Mouse (Mus musculus) erythroid progenitor cell, adult 5-6 weeks (primary cell): ENCODE measurements around the gene Mthfsl. TPM values are rescaled to one million over a fixed set of nuclear protein-coding genes. Genes with fewer than 3 reads are reported as not detected.
"Not testable (repeated sequence)": the region's sequence is repeated elsewhere in the genome, so short reads cannot be mapped to it uniquely, and the experiment has no call there.

Source experiments
- ATAC-seq: replicated peaks from 2 replicates; pipeline ENCODE4 v1.8.0; 2016; ENCODE audit warnings: moderate number of reproducible peaks, mild to moderate bottlenecking, moderate TSS enrichment, inconsistent platforms; ENCODE audit not compliant: poor library complexity, low FRiP score, severe bottlenecking
- total RNA-seq, 2 experiments: library from RNA; stranded (forward) in 1 of 2; stranded (reverse) in 1 of 2; fragments of 150-400 nt in 1 of 2; fragments of 186-747, 209-891 nt in 1 of 2; gene quantifications; 2 replicates each; pipeline versions ENCODE4 v1.2.3 to v1.2.4; 2015 to 2017; ENCODE audit warnings: low replicate concordance in 2 of 2

Mthfsl gene
- total RNA-seq, 2 experiments from 2014 or later, result 0.91 to 10.9 TPM

DNA sequence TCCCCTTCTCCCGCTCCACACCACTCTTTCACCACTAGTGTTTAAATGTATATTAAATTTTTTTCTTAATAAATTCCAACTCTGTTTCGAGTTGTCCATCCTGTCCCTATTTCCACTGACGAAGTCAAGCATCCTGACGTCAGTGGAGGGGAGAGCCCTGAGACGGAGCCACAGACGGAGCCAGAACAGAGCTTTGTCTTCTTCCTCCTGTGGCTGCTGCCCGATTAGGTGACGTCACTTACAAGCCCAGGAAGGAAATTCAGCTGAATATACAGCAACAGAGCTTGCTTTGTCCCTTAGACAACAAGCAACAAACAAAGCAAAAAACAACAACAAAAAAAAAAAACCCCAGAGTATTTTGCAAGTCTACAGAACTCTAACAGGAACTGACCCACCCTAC, 14.9 kb downstream of the Mthfsl start:
- ATAC-seq, result not testable (repeated sequence)

DNA sequence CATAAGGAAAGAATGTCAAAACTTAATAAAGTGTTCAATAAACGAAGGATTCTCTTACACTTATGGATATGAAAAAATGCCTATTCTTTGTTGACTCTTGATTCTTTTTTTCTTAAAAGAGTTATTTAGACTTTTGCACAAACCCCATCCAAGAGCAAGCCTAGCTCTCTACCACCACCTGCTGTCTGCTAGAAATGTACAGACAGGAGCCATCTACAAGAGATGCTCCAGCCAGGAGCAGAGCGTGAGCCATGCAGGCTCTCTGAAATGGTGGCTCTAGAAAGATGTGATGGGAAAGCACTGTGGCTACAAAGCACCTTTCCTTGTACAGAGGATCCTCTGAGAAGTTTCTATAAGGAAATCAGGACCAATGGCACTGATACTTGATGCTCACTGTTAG, 21.4 kb downstream of the Mthfsl start:
- ATAC-seq, result not testable (repeated sequence)

DNA sequence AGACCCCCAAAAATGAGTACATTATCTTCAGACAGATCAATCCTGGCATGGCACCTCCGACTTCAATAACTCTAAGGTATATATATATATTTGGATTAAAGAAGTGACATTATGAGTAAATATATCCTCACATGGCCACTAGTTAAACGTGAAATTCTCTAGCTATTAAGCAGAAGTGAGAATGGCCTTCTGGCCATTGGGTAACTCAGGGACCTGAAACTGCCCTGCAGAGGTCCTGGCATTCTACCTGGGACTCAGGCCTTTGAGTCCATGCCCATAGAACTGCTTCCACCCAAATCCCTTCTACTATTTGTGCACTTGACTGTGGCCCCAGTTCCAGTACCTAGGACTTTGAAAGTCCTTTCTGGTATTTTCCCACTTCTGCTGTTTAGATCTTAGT, 28.8 kb downstream of the Mthfsl start:
- not testable (repeated sequence) for ATAC-seq

DNA sequence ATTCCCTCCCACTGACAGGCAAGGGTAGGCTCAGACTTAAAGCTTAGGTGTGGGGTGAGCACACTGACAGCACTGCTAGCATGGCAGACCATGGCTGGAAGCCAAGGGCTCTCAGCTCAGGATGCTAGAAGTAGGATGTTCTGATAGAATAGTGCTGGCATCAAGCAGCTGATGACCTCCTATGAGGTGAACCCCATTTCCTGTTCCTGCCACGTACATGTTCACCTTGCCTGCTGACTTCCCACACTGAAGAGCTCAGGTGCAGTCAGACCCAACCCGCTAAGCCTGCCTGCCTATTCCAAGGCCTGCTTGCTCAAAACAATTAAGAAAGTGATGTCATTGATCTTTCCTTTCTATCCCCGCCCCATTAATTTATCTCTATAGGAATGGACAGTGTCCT, 30.6 kb downstream of the Mthfsl start:
- not testable (repeated sequence) for ATAC-seq

DNA sequence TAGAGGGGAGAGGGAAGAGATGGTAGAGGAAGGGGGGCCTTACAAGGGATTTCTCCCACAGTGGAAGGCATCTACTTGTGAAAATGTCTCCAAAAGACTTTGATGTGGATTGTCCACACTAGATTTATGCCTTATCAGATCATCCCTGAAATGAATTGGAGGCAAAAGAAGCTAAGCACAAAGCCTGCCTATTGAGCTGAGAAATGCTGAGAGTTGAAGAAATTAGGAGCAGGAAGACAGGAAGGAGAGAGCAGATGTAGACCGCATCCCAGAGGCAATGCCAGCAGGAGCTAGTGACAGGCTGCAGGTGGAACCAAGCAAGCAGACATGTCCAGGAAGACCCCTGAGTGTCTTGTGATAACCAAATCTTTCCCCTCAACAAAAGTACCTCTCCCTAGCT, 33.4 kb downstream of the Mthfsl start:
- not testable (repeated sequence) for ATAC-seq

DNA sequence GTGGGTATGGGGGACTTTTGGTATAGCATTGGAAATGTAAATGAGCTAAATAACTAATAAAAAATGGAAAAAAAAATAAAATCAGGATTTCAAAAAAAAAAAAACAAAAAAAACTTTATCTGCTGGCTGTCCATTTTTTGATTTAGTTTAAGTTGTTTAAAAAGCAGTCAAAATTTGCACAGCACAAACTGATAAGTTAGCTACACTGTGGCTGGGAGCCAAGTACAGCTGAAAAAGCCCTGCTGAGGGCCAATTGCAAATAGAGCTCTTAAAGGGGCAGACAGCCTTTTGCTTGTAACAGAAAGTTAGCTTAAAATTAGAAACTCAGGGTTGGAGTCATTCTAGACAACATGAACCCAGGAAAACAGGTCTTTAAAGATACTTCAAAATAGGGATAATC, 61.8 kb downstream of the Mthfsl start:
- not testable (repeated sequence) for ATAC-seq

DNA sequence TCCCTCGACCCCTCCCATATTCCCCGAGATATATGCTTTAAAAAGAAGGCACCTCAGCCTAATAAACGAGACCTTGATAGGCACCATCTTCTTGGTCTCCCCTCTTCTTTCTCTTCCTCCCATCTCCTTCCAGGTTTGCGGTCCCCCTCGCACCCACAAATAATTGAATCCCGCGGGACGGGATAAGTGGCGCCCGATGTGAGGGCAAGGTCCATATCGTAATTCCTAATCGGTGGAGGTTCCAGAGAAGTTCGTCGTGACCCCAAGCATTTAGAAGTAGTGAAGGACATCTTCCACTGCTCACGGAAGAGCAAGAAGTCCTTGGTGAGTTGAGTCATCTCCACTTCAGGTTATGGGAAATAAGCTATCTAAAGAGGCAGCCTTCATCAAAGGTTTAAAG, 69.4 kb downstream of the Mthfsl start:
- not testable (repeated sequence) for ATAC-seq

Other genes starting within 250 kb of the Mthfsl start
- gene Syncrip, start 237.7 kb downstream of the Mthfsl start, total RNA-seq (2015; ENCODE audit: low replicate concordance), result 80.0 and 119 TPM in 2 replicates
- 69.6 and 108 TPM in 2 replicates for gene Syncrip, start 237.7 kb downstream of the Mthfsl start, total RNA-seq (2017; ENCODE audit: low replicate concordance)
- gene Zfp949, start 172.3 kb downstream of the Mthfsl start, total RNA-seq (2015; ENCODE audit: low replicate concordance), result 18.0 and 32.7 TPM in 2 replicates
- gene Zfp949, start 172.3 kb downstream of the Mthfsl start, total RNA-seq (2017; ENCODE audit: low replicate concordance), result 27.9 and 35.7 TPM in 2 replicates
- not detected in 2 replicates for gene Trim43a, start 139.4 kb downstream of the Mthfsl start, total RNA-seq (2015; ENCODE audit: low replicate concordance)
- not detected in 2 replicates for gene Trim43a, start 139.4 kb downstream of the Mthfsl start, total RNA-seq (2017; ENCODE audit: low replicate concordance)
- gene Bcl2a1d, start 11.6 kb upstream of the Mthfsl start, total RNA-seq (2015; ENCODE audit: low replicate concordance), result 3.2 and 11.3 TPM in 2 replicates
- gene Bcl2a1d, start 11.6 kb upstream of the Mthfsl start, total RNA-seq (2017; ENCODE audit: low replicate concordance), result 3.1 TPM in 1 of 2 replicates, not detected in the other
- gene Trim43c, start 118.9 kb upstream of the Mthfsl start, total RNA-seq (2015; ENCODE audit: low replicate concordance), result not detected in 2 replicates
- 0.13 TPM in 1 of 2 replicates, not detected in the other for gene Trim43c, start 118.9 kb upstream of the Mthfsl start, total RNA-seq (2017; ENCODE audit: low replicate concordance)
- gene Bcl2a1a, start 236.6 kb upstream of the Mthfsl start, total RNA-seq (2015; ENCODE audit: low replicate concordance), result not detected in 2 replicates
- gene Bcl2a1a, start 236.6 kb upstream of the Mthfsl start, total RNA-seq (2017; ENCODE audit: low replicate concordance), result not detected in 2 replicates